Mouse (Mus musculus) erythroblast, embryonic 14.5 days (primary cell): ENCODE data around the gene Gm17949. TPM values are rescaled to one million over a fixed set of nuclear protein-coding genes. Genes with fewer than 3 reads are reported as not detected.

Experiments
- H3K27me3 ChIP-seq: 2 replicates; pipeline ENCODE4 v1.6.1; 2012; ENCODE audit warnings: inconsistent platforms; ENCODE audit not compliant: control insufficient read depth
- H3K36me3 ChIP-seq: 2 replicates; pipeline ENCODE4 v1.6.1; 2012; ENCODE audit warnings: mild to moderate bottlenecking, inconsistent platforms; ENCODE audit not compliant: control insufficient read depth
- H3K4me1 ChIP-seq: 2 replicates; pipeline ENCODE4 v1.6.1; 2012; ENCODE audit warnings: inconsistent platforms; ENCODE audit not compliant: control insufficient read depth
- H3K4me3 ChIP-seq: replicated peaks from 2 replicates; pipeline ENCODE3; 2012; ENCODE audit warnings: moderate library complexity, mild to moderate bottlenecking, inconsistent platforms
- H3K9me3 ChIP-seq: 2 replicates; pipeline ENCODE4 v1.6.1; 2012; ENCODE audit warnings: low read length, inconsistent platforms, mixed read lengths; ENCODE audit not compliant: control insufficient read depth
- GATA1 ChIP-seq: IDR thresholded peaks from 2 replicates; pipeline ENCODE4 v1.6.1; 2012; ENCODE audit warnings: low read length, inconsistent platforms, mixed read lengths
- TAL1 ChIP-seq: IDR thresholded peaks from 3 replicates; pipeline ENCODE4 v1.6.1; 2012; ENCODE audit warnings: low read length, inconsistent platforms, mixed read lengths
- polyA plus RNA-seq: library from polyadenylated mRNA; stranded (reverse); fragments of >175 nt; gene quantifications from 2 replicates; pipeline ENCODE4 v1.2.3, GENCODE M21; 2012

The Gm17949 gene
- polyA plus RNA-seq, 1 experiment, result not detected

DNA sequence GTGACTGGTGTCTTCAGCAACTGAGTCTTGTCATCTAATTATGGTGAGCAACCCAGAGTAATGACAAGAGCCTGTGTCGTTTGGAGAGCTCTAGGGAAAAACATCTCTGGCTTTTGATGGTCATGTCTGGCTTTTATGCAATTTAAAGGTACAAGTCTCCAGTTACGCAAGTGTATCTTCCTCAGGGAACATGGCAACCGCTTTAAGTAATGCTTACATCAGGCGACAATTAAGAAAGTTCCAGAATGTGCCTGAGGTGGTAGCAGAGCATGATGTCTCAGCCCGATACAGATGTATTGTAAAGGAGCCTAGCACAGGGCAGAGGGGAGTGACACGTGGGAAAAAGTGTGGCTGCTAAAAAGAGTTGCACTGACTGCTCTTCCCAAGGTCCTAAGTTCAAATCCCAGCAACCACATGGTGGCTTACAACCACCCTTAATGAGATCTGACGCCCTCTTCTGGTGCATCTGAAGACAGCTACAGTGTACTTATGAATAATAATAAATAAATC, 22.3 kb upstream of the Gm17949 start:
- peak overlapping the region; percentile 75 for H3K4me3 ChIP-seq
- H3K9me3 ChIP-seq, result no peaks in the 10 kb centered on the region
- H3K27me3 ChIP-seq, result no peaks in the 10 kb centered on the region
- TF ChIP-seq TAL1 (no peak), GATA1 (no peak)
- peaks cover 28% of the 10 kb centered on the region for H3K36me3 ChIP-seq
- peaks cover 36% of the 10 kb centered on the region for H3K4me1 ChIP-seq

DNA sequence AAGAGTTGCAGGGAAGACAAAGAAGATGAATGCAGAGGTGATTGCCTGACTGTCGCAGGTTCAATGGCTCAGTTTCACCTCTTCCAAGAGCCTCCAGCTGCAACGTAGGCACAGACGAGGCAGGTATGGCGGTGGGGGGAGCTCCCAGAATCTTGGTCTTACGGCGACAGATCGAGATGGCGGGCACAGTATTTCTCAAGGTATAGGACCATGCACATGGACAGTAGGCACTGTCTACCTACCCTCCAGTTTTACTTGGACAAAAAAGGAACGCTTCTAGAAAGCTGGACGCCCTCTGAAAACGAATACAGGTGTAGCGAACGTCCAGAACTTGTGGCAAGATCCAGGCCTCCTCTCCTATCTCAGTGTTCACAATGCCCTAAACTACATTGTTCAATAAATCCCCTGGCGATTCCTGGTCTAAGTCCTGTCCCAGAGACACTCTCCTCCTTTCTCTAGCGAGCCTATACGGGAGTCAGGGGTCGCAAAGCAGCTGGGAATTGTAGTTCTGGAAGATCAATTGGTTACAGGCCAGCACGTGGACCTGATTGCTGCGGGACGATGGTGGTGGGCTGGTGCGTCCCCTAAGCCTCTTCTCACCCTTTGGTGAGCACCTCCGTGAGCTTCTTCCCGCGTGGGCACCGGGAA, 21.7 kb upstream of the Gm17949 start:
- H3K4me1 ChIP-seq, result peaks cover 36% of the 10 kb centered on the region
- no peaks in the 10 kb centered on the region for H3K9me3 ChIP-seq
- TF ChIP-seq TAL1 (no peak), GATA1 (no peak)

GRCm38 (mm10) chr17:56990115-56990746, 21.0 kb upstream of the Gm17949 start, which contains the start of gene Clpp:
TSS of gene Clpp (plus strand) at chr17:56990305.
- Histone ChIP-seq H3K4me1 (peaks cover 36% of the 10 kb centered on the region), H3K27me3 (no peaks in the 10 kb centered on the region), H3K36me3 (peaks cover 41% of the 10 kb centered on the region), H3K4me3 (peak within 1 kb of the TSS; percentile 75), H3K9me3 (no peaks in the 10 kb centered on the region)
- TF ChIP-seq TAL1, result no peak
- TF ChIP-seq GATA1, result no peak

More for the DNA sequence above, 21.7 kb upstream of the Gm17949 start:
- Histone ChIP-seq H3K4me3 (peak overlapping the region; percentile 75), H3K27me3 (no peaks in the 10 kb centered on the region), H3K36me3 (peaks cover 34% of the 10 kb centered on the region)

DNA sequence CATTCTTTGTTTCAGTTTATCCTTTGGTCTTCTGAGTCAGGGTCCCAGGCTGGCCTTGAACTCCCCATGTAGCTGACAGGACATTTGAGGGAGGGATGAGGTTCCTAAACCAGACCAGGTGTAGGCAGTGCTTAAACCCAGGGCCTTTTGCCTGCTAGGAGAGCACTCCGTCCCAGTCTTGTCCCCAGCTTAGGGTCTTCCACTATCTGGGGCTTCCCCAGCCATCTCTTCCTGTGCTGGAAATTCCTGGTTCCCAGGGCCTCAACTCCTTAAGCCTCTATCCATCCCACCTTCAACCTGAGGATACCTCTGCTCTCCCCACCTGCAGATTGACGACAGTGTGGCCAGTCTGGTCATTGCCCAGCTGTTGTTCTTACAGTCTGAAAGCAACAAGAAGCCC, 20.3 kb upstream of the Gm17949 start:
- no peaks in the 10 kb centered on the region for H3K9me3 ChIP-seq
- H3K27me3 ChIP-seq, result no peaks in the 10 kb centered on the region
- peaks cover 48% of the 10 kb centered on the region for H3K36me3 ChIP-seq
- TF ChIP-seq GATA1, result no peak
- TF ChIP-seq TAL1, result no peak
- peak overlapping the region; percentile 75 for H3K4me3 ChIP-seq
- H3K4me1 ChIP-seq, result peaks cover 34% of the 10 kb centered on the region

DNA sequence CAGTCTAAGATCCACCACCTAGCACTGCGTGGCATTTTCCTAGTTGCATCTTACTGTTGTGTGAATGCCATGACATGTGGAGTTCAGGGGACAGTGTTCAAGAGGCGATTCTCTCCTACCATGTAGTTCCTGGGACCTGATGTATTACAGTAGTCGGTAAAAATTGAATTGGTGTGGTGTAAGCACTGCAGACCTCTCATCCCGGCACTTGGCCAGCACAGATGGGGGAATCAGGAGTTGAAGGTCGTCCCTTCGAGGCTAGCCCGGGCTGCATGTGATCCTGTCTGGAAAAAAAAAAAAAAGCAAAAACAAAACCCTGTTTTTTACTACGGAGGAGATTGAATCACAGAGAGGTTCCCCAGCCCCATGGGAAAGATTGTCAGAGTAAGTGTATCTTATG, 16.2 kb upstream of the Gm17949 start:
- no peak for TF ChIP-seq GATA1
- no peak overlapping the region for H3K4me3 ChIP-seq
- H3K27me3 ChIP-seq, result no peaks in the 10 kb centered on the region
- peaks cover 71% of the 10 kb centered on the region for H3K36me3 ChIP-seq
- H3K9me3 ChIP-seq, result peaks cover 2% of the 10 kb centered on the region; the same call in 1 of the 2 replicates
- peaks cover 45% of the 10 kb centered on the region for H3K4me1 ChIP-seq

DNA sequence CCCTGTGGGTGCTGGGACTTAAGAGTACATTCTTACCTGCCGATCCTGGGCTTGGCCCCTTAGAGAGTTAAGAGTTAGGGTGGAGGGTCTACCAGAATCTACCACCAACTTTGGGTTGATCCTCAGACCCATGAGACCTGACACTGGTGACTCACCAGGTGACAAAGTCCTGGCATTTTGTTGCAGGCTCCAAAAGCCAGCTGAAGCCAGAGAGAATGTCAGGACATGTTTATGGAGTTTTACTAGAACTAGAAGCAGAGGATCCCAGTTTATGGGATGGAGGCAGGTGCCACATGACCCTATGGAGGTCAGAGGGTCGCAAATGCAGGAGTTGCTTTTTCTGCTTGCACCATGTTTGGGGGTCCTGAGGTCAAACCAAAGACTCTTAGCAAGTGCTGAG, 14.8 kb upstream of the Gm17949 start:
- H3K36me3 ChIP-seq, result peaks cover 81% of the 10 kb centered on the region
- no peak for TF ChIP-seq TAL1
- TF ChIP-seq GATA1, result no peak
- H3K9me3 ChIP-seq, result peaks cover 2% of the 10 kb centered on the region; the same call in 1 of the 2 replicates
- peak overlapping the region; percentile 83 for H3K4me3 ChIP-seq
- H3K27me3 ChIP-seq, result no peaks in the 10 kb centered on the region
- H3K4me1 ChIP-seq, result peaks cover 41% of the 10 kb centered on the region

GRCm38 (mm10) chr17:56997029-56997667, 14.1 kb upstream of the Gm17949 start, which contains the start of gene Alkbh7:
TSS of gene Alkbh7 (plus strand) at chr17:56997339.
- Histone ChIP-seq H3K36me3 (peaks cover 81% of the 10 kb centered on the region), H3K27me3 (no peaks in the 10 kb centered on the region), H3K9me3 (peaks cover 2% of the 10 kb centered on the region; the same call in 1 of the 2 replicates), H3K4me3 (peak within 1 kb of the TSS; percentile 83), H3K4me1 (peaks cover 41% of the 10 kb centered on the region)
- TF ChIP-seq TAL1 (no peak), GATA1 (no peak)

DNA sequence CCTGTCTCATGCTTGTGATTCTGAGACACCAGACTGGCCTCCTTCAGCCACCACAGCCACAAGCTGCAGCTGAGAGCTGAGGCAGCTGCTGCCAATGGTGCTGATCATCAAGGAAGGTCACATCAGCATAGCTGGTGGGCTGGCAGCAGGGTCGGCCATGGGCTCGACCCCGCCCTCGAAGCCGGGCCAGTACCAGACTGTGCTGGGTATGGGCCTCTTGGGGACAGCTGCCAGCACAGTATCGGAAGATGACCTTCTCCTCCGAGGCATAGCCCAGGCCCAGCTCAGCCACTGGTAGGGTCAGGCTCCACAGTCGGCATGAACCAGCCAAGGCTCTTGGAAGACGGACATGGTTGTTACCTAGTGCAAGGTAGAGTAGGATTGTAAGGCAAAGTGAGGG, 11.9 kb upstream of the Gm17949 start:
- H3K27me3 ChIP-seq, result no peaks in the 10 kb centered on the region
- peaks cover 81% of the 10 kb centered on the region for H3K36me3 ChIP-seq
- TF ChIP-seq GATA1, result no peak
- TF ChIP-seq TAL1, result no peak
- H3K9me3 ChIP-seq, result peaks cover 2% of the 10 kb centered on the region; the same call in 1 of the 2 replicates
- no peak overlapping the region for H3K4me3 ChIP-seq
- peaks cover 55% of the 10 kb centered on the region for H3K4me1 ChIP-seq
